Mouse (Mus musculus) CH12.LX (cell line): ENCODE results near the gene Drg2.

Experiments used
- BHLHE40 ChIP-seq: IDR thresholded peaks from 2 replicates; pipeline ENCODE4 v1.6.1; 2011; ENCODE audit warnings: mild to moderate bottlenecking, low read depth, low read length, improper control_type of control experiment
- CTCF ChIP-seq, 2 experiments: IDR thresholded peaks in 1 of 2; conservative IDR thresholded peaks in 1 of 2; 2 replicates each; pipeline ENCODE4 v1.5.1; 2011 to 2012; ENCODE audit warnings: low read depth in 2 of 2, low read length in 2 of 2, improper control_type of control experiment in 1 of 2, inconsistent platforms in 1 of 2, mild to moderate bottlenecking in 1 of 2, moderate library complexity in 1 of 2
- EP300 ChIP-seq: IDR thresholded peaks from 2 replicates; pipeline ENCODE4 v1.6.1; 2011; ENCODE audit warnings: low read length, improper control_type of control experiment
- MAX ChIP-seq: IDR thresholded peaks from 2 replicates; pipeline ENCODE4 v1.6.1; 2011; ENCODE audit warnings: low read length, improper control_type of control experiment
- POLR2A ChIP-seq: IDR thresholded peaks from 2 replicates; pipeline ENCODE4 v1.6.1; 2011; ENCODE audit warnings: low read depth, mild to moderate bottlenecking, improper control_type of control experiment, low read length
- POLR2AphosphoS2 ChIP-seq: IDR thresholded peaks from 2 replicates; pipeline ENCODE4 v1.6.1; 2011; ENCODE audit warnings: low read depth, low read length, improper control_type of control experiment
- SIN3A ChIP-seq: IDR thresholded peaks from 2 replicates; pipeline ENCODE4 v1.6.1; 2012; ENCODE audit warnings: low read length, improper control_type of control experiment, inconsistent platforms
- UBTF ChIP-seq: IDR thresholded peaks from 2 replicates; pipeline ENCODE4 v1.6.1; 2012; ENCODE audit warnings: low read depth, mild to moderate bottlenecking, inconsistent platforms, low read length, improper control_type of control experiment, moderate library complexity
- ZKSCAN1 ChIP-seq: IDR thresholded peaks from 2 replicates; pipeline ENCODE4 v1.6.1; 2012; ENCODE audit warnings: low read depth, inconsistent platforms, low read length, improper control_type of control experiment, borderline replicate concordance
- ZMIZ1 ChIP-seq: IDR thresholded peaks from 2 replicates; pipeline ENCODE4 v1.6.1; 2012; ENCODE audit warnings: low read depth, mild to moderate bottlenecking, inconsistent platforms, low read length, improper control_type of control experiment
- ZNF384 ChIP-seq: IDR thresholded peaks from 2 replicates; pipeline ENCODE4 v1.6.1; 2012; ENCODE audit warnings: low read depth, low read length, improper control_type of control experiment, inconsistent platforms

DNA sequence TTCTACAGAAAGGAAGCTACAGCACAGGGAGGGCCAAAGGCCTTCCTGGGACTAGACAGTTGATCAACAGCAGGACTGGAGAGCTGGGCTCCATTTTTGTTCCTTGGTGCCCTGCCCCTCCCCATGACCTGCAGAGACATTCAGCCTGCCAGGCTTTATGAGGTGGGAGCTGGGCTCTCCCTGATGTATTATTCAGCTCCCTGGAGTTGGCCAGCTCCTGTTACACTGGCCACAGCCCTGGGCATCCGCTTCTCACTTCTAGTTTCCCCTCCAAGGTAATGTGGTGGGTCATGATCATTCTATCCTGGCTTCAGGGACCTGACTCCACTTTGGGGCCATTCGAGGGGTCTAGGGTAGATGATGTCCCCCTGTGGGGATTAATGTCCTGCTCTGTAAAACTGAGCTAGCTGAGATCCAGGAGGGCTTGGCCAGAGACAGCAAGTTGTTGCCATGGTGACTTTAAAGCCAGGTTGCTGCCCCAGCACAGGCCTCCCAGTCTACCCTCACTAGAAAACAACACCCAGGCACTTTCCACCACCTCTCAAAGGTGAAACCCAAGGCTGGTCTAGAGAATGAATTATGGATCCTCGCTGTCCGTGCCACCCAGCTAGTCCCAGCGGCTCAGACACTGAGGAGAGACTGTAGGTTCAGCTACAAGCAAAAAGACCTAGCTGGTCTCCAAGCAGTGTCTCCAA, 21.4 kb downstream of the Drg2 start:
- TF ChIP-seq MAX (no peak), CTCF (conservative IDR thresholded peaks at IDR 0.05 in 1 of 2, IDR thresholded peaks at IDR 0.05 in 1 of 2; ENCODE audit: low read depth in 2 of 2, low read length in 2 of 2) (no peak), POLR2A (no peak), POLR2AphosphoS2 (0 out of 2 replicates have a peak, but pooled peaks have one; percentile 26), SIN3A (no peak), ZNF384 (no peak), BHLHE40 (no peak), UBTF (no peak), EP300 (no peak), ZMIZ1 (no peak), ZKSCAN1 (no peak)
